Mouse (Mus musculus) embryonic facial prominence, embryonic 14.5 days (tissue): ENCODE data around the gene BC067074. TPM values are rescaled to one million over a fixed set of nuclear protein-coding genes. Genes with fewer than 3 reads are reported as not detected.
A peak's percentile ranks its signal among the peaks of the same experiment; 100 is the strongest.
"Not testable (repeated sequence)": the region's sequence is repeated elsewhere in the genome, so short reads cannot be mapped to it uniquely, and the experiment has no call there.

Experiments used
- ATAC-seq: fragments of 200-750 bp; cut with Nextera tagmentation; 2 replicates; pipeline ENCODE4 v1.8.0; 2017; ENCODE audit warnings: low read depth, moderate number of reproducible peaks, moderate TSS enrichment
- DNase-seq: peaks from one replicate; pipeline ENCODE4 v3.0.0-alpha.2; 2015; ENCODE audit warnings: low spot score
- H3K27ac ChIP-seq: fragments of 300-500 bp; sonication (generic); replicated peaks from 2 replicates; pipeline ENCODE4 v1.5.1; 2014; ENCODE audit warnings: low read depth, mild to moderate bottlenecking, low read length, moderate library complexity
- H3K27me3 ChIP-seq: fragments of 300-500 bp; sonication (generic); replicated peaks from 2 replicates; pipeline ENCODE4 v1.6.1; 2014; ENCODE audit warnings: low read length; ENCODE audit not compliant: control insufficient read depth, insufficient read depth
- H3K36me3 ChIP-seq: fragments of 300-500 bp; sonication (generic); 2 replicates; pipeline ENCODE4 v1.6.1; 2014; ENCODE audit warnings: low read length, mixed read lengths; ENCODE audit not compliant: control insufficient read depth, insufficient read depth
- H3K4me1 ChIP-seq: fragments of 300-500 bp; sonication (generic); 2 replicates; pipeline ENCODE4 v1.6.1; 2014; ENCODE audit warnings: antibody characterized with exemption, low read length; ENCODE audit not compliant: control insufficient read depth, insufficient read depth
- H3K4me2 ChIP-seq: fragments of 300-500 bp; sonication (generic); 2 replicates; pipeline ENCODE4 v1.6.1; 2014; ENCODE audit warnings: low read depth, mild to moderate bottlenecking, low read length, moderate library complexity, mixed read lengths
- H3K4me3 ChIP-seq: fragments of 300-500 bp; sonication (generic); 2 replicates; pipeline ENCODE4 v1.5.1; 2014; ENCODE audit warnings: low read depth, mild to moderate bottlenecking, low read length
- H3K9ac ChIP-seq: fragments of 300-500 bp; sonication (generic); 2 replicates; pipeline ENCODE4 v1.6.1; 2014; ENCODE audit warnings: low read depth, mild to moderate bottlenecking, low read length, moderate library complexity, mixed read lengths
- H3K9me3 ChIP-seq: fragments of 300-500 bp; sonication (generic); 2 replicates; pipeline ENCODE4 v1.6.1; 2016; ENCODE audit warnings: low read length; ENCODE audit not compliant: control insufficient read depth
- WGBS: fragments of 180-500 bp; shearing (Covaris S2); extraction: QIAGEN DNeasy Blood & Tissue Kit; methylation state at CpG from one replicate; pipeline ENCODE4 v1.1.7; 2014; 5-methylcytosine and 5-hydroxymethylcytosine counted together
- polyA plus RNA-seq: library from polyadenylated mRNA; unstranded; fragments of >200 nt; fragmentation: Nextera tagmentation; extraction: Ambion mirVana; gene quantifications from 2 replicates; pipeline ENCODE4 v1.2.1, GENCODE M21; 2014

Gene BC067074
- 6.9 and 7.4 TPM in 2 replicates for polyA plus RNA-seq

DNA sequence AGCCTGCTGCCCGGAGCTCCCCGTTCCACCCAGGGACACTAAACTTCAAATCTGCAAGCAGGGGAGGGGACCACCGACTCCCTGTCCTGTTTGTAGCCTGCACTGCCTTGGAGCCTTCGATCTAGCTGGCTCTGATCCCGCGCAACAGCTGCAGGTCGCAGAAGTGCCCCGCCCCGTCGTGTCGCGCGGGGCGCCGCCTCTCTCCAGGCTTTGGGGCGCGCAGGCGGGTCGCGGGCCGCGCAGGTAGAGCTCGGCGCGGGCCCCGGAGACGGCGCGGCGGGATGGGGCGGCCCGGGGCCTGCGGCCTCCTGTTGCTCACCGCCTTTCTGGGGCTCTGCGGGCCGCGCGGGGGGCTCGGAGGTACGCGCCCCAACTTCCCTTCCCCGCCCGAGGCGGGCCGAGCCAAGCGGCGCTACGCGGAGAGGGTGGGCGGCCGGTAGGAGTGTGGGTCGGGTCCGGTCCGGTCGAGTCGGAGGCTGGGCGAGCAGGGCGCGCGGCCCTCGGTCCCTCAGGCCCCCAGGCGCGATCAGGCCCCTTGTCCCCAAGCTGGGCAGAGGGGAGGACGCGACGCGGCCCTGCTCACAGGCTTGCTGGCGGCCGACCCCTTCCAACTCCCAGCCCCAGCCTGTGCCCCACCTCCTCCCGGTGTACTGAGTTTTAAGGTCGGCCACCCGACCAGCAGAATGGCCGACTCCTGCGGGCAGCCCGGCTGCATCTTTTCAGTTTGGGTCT lies at the start of gene BC067074:
TSS of gene BC067074 (plus strand) at position 185 of the 732 bp plus-strand sequence.
- Histone ChIP-seq H3K4me2 (peak within 1 kb of the TSS; percentile 78), H3K4me1 (peaks cover 20% of the 10 kb centered on the region; the same call in 1 of the 2 replicates), H3K36me3 (no peaks in the 10 kb centered on the region), H3K27ac (peak within 1 kb of the TSS; percentile 82), H3K4me3 (peak within 1 kb of the TSS; percentile 73), H3K9ac (peak within 1 kb of the TSS; percentile 84), H3K9me3 (no peaks in the 10 kb centered on the region), H3K27me3 (no peaks in the 10 kb centered on the region)
- WGBS: 4% methylated on average over 12 of the region's 75 CpGs
- ATAC-seq (peak; percentile 85), DNase-seq (peak; percentile 84)

DNA sequence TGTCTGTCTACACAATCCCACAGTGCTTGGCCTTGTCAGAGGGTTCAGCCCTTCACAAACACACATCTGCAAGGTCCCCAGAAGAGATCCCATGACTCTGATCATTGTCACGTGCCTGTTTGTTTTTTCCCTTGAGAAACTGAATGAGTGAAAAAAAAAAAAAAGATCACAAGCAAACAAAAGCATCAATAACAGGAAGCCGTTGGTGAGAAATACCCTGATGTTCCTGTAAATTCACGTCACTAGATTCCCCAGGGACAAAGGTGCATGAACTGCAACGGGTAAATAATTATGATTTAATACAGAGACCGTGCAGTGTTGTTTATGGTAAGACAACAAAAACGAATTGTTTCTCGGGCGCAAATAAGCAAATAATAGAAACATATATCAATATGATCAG lies 47.9 kb upstream of the BC067074 start:
- H3K4me3 ChIP-seq: no peak overlapping the region
- H3K36me3 ChIP-seq: no peaks in the 10 kb centered on the region
- no peak for DNase-seq
- WGBS: 71% methylated on average over 8 of the region's 8 CpGs
- H3K27ac ChIP-seq: no peak overlapping the region
- no peak for ATAC-seq
- no peak overlapping the region for H3K9ac ChIP-seq
- H3K4me1 ChIP-seq: no peaks in the 10 kb centered on the region
- H3K4me2 ChIP-seq: no peak overlapping the region
- H3K9me3 ChIP-seq: no peaks in the 10 kb centered on the region
- no peaks in the 10 kb centered on the region for H3K27me3 ChIP-seq

DNA sequence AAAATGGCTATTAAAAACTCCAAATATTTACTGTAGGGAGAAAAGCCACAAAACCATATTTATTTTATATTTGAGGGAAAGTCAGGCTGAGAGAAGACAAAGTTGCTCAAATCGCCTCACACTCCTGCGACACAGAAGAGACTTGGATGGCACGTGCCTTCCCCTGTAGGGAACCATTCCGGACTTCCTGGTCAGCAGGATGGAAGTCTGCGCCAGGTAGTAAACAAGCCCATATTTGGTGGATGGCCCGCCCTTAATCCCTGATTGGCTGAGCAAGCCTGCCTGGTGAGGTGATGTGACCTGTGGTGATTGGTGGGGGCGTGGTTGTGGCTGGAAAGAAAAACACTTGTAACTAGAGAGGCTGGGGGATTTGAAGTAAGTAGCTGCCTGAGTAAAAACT lies 40.4 kb upstream of the BC067074 start:
- not testable (repeated sequence) for DNase-seq, H3K27ac ChIP-seq, H3K4me3 ChIP-seq, H3K27me3 ChIP-seq, H3K9me3 ChIP-seq, H3K4me1 ChIP-seq, H3K4me2 ChIP-seq, H3K9ac ChIP-seq, H3K36me3 ChIP-seq, ATAC-seq
- WGBS: 76% methylated on average over 6 of the region's 7 CpGs

DNA sequence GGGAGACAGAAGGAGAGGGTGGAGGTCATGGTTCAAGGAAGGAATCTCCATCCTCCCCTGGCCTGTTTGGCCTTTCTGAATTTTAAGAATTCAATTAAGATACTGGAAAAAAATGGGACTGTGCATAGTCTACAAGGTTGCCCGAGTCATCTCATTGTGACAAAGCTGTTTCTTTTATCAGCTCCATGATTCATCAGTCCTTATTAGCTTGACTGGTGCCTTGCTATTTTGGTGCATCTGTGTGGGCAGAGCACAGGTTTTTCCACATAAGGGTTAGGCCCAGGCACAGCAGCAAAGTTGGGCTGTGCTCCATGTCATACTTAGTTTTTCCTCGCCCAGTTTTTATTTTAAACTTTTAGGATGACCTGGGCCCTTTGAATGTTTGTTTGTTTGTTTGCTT lies 36.2 kb upstream of the BC067074 start:
- ATAC-seq (no peak), DNase-seq (no peak)
- no peaks in the 10 kb centered on the region for H3K27me3 ChIP-seq
- H3K9ac ChIP-seq: no peak overlapping the region
- no peak overlapping the region for H3K27ac ChIP-seq
- no peaks in the 10 kb centered on the region for H3K9me3 ChIP-seq
- WGBS: 93% methylated on average over 2 of the region's 2 CpGs
- H3K4me1 ChIP-seq: no peaks in the 10 kb centered on the region
- no peak overlapping the region for H3K4me3 ChIP-seq
- no peaks in the 10 kb centered on the region for H3K36me3 ChIP-seq
- H3K4me2 ChIP-seq: no peak overlapping the region

DNA sequence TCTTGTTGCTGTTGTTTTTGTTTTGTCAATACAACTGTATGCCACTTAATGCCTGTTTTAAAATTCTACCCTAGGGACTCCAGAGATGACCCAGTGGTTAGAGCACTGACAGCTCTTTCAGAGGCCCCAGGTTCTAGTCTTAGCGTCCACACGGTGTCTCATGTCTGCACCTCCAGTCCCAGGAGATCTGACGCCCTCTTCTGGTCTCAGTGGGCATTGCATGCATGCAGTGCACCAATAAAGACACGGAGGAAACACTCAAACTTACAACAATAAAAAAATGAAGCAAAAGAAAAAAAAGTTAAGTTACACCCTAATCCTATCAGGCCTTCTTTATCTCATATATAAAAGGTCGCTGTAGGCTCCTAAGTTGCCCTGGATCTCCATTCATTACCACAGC lies 35.8 kb upstream of the BC067074 start:
- DNase-seq: no peak
- Histone ChIP-seq H3K36me3 (no peaks in the 10 kb centered on the region), H3K4me3 (no peak overlapping the region), H3K9ac (no peak overlapping the region), H3K9me3 (no peaks in the 10 kb centered on the region), H3K4me2 (no peak overlapping the region), H3K27me3 (no peaks in the 10 kb centered on the region), H3K4me1 (no peaks in the 10 kb centered on the region), H3K27ac (no peak overlapping the region)
- 50% methylated on average over 5 of the region's 5 CpGs for WGBS
- ATAC-seq: no peak

DNA sequence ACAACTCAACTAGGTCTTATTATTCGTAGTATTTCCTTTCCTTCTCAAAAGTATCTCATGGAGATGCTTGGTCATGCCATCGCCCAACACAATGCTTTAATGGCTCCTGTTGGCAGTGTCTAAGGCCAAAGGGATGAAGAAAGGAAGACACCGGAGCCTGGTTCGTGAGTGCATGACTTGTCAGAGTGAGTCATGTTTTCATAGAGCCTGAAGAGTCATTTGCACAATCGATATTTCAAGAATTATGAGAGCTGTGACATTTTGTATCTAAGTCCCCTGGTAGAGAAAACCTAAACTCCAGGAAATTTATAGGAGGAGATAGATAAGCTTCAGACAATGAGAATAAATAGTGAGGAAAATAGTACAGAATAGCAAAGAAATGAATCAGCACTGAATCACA lies 33.7 kb upstream of the BC067074 start:
- H3K27ac ChIP-seq: no peak overlapping the region
- H3K4me1 ChIP-seq: no peaks in the 10 kb centered on the region
- H3K36me3 ChIP-seq: no peaks in the 10 kb centered on the region
- no peak for DNase-seq
- WGBS: 89% methylated on average over 5 of the region's 5 CpGs
- no peaks in the 10 kb centered on the region for H3K9me3 ChIP-seq
- no peak for ATAC-seq
- H3K9ac ChIP-seq: no peak overlapping the region
- no peaks in the 10 kb centered on the region for H3K27me3 ChIP-seq
- no peak overlapping the region for H3K4me2 ChIP-seq
- H3K4me3 ChIP-seq: no peak overlapping the region

DNA sequence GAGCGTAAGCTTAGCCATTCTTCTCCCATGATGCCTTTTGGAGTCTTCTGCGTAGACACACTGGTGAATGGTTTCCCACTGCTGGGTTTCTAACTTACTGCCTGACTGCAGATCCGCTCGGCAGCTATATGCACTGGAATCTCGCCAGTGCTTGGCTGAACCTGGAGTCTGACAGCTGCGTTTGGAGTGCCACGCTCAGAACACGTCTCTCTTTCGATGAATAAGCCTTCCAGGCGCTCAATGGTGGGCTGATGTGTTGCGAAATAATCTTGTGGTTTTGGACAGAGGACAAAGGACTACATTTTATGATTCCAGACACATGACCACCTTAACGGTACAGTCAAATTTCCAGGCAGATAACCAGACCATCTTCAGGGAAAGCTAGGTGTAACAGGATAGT lies 30.1 kb upstream of the BC067074 start:
- no peak for ATAC-seq
- Histone ChIP-seq H3K9ac (no peak overlapping the region), H3K4me2 (no peak overlapping the region), H3K27me3 (no peaks in the 10 kb centered on the region), H3K4me1 (no peaks in the 10 kb centered on the region), H3K27ac (no peak overlapping the region), H3K4me3 (no peak overlapping the region), H3K36me3 (no peaks in the 10 kb centered on the region), H3K9me3 (no peaks in the 10 kb centered on the region)
- peak; percentile 83 for DNase-seq
- 50% methylated on average over 12 of the region's 12 CpGs for WGBS

DNA sequence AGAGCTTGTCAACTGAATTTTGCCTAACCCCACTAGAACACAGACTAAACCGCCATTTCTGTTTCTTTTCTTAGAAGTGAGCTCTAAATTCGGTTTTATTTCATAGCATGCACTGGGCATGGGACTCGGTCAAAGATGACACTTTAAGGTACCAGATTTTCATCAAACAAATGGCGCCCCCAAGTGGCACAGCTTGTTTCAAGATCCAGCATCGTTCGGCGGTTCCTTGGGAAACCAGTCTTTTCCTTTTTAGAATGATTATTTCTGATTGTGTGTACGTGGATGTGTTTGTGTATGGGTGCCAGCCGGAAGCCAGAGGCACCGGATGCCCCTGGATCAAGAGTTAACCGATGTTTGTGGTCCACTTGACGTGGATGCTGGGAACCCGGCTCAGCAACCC lies 27.7 kb upstream of the BC067074 start:
- H3K36me3 ChIP-seq: no peaks in the 10 kb centered on the region
- H3K4me1 ChIP-seq: no peaks in the 10 kb centered on the region
- no peak overlapping the region for H3K4me3 ChIP-seq
- H3K9ac ChIP-seq: no peak overlapping the region
- WGBS: 25% methylated on average over 13 of the region's 13 CpGs
- H3K27me3 ChIP-seq: no peaks in the 10 kb centered on the region
- no peak for ATAC-seq
- H3K27ac ChIP-seq: no peak overlapping the region
- H3K9me3 ChIP-seq: no peaks in the 10 kb centered on the region
- H3K4me2 ChIP-seq: no peak overlapping the region
- DNase-seq: peak; percentile 65

GRCm38 (mm10) chr13:113266495-113266951 lies 26.4 kb upstream of the BC067074 start:
- ATAC-seq (no peak), DNase-seq (peak; percentile 79)
- Histone ChIP-seq H3K4me2 (no peak overlapping the region), H3K4me3 (no peak overlapping the region), H3K36me3 (no peaks in the 10 kb centered on the region), H3K9ac (no peak overlapping the region), H3K4me1 (no peaks in the 10 kb centered on the region), H3K9me3 (no peaks in the 10 kb centered on the region), H3K27ac (no peak overlapping the region), H3K27me3 (no peaks in the 10 kb centered on the region)
- 28% methylated on average over 9 of the region's 9 CpGs for WGBS
